Mouse (Mus musculus) megakaryocyte-erythroid progenitor cell, adult 5-6 weeks (primary cell): ENCODE data around the gene St6gal1. TPM values are rescaled to one million over a fixed set of nuclear protein-coding genes. Genes with fewer than 3 reads are reported as not detected.

Source experiments
- ATAC-seq: replicated peaks from 2 replicates; pipeline ENCODE4 v1.8.0; 2016; ENCODE audit warnings: mild to moderate bottlenecking, inconsistent platforms; ENCODE audit not compliant: severe bottlenecking, poor library complexity, low FRiP score, low TSS enrichment
- total RNA-seq, 2 experiments: library from RNA; stranded (forward) in 1 of 2; stranded (reverse) in 1 of 2; fragments of 200-1000, 215-1000 nt in 1 of 2; fragments of >200 nt in 1 of 2; fragmentation: Nextera tagmentation in 1 of 2; gene quantifications; 2 replicates each; pipeline ENCODE4 v1.2.3; 2014 to 2017

The St6gal1 gene
- total RNA-seq, 2 experiments from 2014 or later = 5.0 TPM; not detected in 1

DNA sequence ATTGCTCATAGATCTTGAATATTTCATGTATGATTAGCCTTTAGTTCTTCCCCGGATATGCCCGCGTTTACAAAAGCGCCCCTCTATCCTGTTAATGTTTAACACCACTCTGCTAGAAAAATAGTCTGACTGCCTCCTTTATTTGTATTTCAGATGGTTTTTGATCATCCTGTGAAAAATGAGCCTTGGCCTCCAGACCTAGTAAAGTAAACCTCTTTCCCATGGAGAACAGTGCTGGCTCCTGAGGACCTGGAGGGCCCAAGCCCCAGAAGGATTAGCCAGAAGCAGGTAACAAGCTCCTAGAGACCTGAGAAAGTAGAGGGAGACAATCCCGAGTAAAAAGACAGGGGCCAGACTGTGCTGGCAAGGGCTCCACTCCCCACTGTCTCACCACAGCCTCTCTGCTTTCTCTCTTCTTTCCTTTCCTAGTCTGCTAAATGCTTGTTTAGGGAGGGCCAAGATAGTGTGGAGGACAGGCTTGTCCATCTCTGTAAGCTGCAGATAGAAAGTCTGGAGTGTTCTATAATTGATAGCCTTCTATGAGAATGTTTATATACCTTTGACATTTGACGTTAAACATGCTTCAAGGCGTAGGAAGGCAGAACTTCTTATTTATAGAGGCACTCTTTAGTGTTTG, 93.0 kb downstream of the St6gal1 start:
- no peak for ATAC-seq

DNA sequence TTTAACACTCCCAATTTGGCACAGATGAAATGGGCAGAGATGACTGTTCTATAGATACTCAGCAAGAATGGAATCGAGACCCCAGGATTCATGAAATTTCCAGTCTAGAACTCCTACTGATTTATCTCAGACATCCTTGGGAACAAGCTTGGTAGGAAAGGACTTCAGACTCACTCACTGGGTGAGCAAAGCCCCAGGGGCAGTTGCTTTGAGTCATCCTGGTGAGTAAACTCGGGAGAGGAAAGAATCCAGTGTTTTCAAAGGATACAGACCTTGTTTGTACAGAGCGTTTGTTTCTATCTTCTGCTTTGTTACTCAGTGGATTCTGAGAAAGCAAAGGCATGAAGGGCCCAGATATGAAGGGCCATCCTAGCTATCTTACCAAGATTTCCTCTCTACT, 95.5 kb downstream of the St6gal1 start:
- ATAC-seq = no peak

DNA sequence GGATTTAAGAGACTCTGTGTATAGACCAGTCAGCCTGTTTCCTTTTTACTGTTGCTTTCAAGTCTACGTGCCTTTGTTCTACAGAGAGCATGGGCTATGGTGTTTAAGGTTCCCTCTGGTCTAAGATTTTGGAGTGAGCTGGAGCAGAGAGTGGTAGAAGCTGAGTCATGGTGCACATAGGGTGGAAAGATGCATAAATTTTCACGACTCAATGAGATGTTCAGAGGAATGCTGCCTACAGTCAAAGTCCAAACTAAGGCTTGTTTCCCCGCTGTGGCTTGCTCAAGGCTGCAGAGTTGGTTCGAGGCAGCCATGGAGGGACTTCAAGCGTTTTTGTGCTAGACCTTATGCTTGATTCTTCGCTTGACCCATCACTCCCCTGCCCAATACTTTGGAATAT, 96.0 kb downstream of the St6gal1 start:
- ATAC-seq = no peak

DNA sequence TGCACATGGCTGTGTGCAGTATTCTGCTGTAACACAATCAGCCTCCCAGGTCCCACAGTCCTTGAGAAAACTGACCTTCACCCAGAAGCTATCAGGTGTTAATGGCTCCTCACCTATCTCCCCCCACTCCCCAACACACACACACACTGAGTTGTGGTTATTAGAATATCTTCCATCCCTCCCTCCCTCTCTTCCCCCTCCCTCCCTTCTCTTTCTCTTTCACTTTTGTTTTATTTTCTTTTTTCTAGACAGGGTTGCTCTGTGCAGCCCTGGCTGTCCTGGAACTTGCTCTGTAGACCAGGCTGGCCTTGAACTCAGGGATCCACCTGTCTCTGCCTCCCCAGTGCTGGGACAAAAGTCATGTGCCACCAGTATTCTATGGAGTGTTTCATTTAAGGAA, 97.9 kb downstream of the St6gal1 start:
- no peak for ATAC-seq

- ATAC-seq = no peak
Observed at GRCm38 (mm10) chr16:23323915-23324314, 99.4 kb downstream of the St6gal1 start.

DNA sequence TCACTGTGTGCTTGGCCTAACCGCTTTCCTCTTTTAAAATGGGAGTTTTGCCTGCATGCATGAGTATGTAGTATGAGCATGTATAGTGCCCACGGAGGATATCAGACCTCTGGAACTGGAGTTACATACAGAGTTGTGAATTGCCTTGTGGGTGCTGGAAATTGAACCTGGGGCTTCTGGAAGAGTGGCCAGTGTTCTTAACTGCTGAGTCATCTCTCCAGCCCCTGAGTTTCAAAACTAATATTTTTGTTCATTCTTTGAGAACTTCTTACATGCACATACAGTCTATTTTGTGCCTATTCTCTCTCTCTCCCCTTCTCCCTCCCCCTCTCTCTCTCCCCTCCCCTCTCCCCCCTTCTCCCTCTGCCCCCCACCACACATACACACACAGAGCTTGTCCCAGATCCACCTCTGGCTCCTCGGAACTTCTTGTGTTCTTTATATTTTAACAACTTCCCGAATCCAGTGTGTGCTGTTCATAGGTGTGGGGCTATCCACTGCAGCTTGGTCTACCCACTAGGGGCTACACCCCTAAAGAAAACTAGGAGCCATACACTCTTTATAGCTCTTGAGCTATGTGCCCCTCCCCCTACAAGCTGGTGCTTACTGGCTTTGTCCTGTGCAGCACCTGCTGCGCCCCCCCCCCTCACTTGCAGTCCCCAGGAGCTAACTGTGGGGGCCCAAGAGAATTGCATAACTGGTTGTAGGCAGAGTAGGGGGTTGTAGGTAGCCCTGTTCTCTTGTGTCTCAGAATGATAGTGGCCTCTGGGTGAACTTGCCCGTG, 100.5 kb downstream of the St6gal1 start:
- ATAC-seq = no peak

- ATAC-seq = no peak
Observed at GRCm38 (mm10) chr16:23326664-23327063, 102.1 kb downstream of the St6gal1 start.

GRCm38 (mm10) chr16:23327266-23327665, 102.7 kb downstream of the St6gal1 start:
- ATAC-seq = no peak

DNA sequence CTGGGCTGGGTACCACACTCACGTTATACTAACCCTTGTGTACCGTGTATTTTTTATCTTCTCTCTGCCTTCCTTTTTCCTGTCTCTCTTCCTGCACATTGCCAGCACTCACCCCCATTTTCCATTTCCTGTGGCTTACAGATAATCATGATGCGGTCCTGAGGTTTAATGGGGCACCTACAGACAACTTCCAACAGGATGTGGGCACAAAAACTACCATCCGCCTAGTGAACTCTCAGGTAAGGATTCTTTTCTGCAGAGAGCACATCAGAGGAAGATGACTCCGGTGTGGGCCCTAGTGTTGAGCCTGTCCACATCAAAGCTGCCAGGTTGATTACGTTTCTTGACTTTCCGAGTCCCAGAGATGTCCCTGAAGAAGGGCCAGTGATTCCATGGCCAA, 103.7 kb downstream of the St6gal1 start:
- no peak for ATAC-seq

DNA sequence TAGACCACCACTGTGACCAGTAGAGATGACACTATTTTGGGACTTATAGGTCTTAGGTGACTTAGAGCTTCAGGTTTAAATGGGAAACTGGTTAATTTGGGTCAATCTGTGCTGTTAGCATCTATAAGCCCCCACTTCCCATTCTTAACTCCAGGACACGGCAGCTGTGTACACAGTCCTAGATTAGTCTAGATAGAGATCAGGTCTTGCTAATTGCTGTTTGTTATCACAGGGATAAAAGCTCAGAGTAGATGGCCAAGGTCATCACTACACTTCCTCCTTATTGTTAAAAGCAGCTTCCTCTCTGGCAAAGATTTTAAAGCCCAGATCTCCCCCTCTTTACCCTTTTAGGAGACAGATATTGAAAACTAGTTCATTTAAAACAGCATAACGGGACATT, 107.6 kb downstream of the St6gal1 start:
- ATAC-seq = no peak

DNA sequence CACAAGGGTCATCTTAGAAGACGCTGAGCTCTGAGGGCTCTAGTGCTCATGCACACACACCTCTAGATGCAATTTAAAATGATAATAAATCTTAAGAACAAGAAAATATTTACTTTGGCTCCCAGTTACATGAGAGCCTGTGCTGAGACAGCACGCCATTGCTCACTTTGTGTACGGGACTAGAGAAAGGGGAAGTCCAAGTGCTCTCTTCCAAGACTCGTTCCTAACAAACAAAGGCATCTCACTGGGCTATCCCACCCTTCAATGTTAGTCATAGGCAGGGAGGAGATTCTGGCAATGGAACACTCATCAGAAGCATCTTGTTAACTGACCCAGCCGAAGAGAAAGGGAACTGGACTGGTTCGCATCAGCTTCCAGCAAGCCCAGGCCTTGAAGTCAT, 108.1 kb downstream of the St6gal1 start:
- ATAC-seq = no peak

DNA sequence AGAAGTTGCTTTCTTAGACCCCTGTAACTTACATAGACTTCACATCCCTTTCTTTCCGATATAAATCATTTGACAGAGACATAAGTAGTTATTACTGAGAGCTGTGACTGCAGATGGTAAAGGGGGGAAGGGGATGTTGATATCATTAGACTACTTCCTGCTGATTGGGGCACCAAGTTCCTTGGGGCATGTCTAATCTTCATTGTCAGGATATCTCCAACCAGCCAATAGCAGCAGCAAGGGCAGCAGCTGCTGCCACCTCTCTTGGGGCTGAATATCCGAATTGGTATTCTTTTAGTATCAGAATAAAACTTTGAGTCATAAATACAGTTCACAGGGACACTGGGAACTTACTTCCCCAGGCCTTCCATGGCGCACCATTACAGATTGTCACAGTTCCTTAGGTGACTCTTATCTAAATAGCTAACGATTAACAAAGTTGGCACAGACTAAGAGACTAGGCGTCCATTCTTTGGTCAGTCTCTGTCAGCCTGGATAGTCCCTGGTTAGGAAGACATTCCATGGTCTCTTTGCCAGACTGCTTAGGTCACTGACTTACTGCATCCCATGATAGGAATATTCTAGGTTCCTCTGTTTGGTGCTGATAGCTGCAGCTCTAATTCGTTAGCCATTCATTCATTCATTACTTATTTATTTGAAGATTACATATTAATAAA, 109.5 kb downstream of the St6gal1 start:
- no peak for ATAC-seq

DNA sequence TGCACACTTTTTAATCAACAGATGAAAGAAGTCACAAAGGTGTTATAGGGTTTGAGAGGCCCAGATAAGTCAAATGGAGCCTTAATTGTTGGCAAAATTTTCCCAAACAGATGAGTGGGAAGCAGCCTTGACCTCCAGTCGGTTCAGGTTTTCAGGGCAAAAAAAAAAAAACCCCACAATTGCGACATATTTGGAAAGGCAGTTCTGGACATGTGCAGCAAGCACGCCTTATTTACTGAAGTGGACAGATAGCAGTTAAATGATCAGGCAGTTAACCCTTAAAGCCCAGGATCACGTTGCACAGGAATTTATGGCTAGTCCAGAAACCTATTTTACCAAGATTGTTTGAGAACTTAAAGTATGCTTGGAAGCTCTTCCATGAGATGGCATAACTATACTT, 112.8 kb downstream of the St6gal1 start:
- no peak for ATAC-seq

- no peak for ATAC-seq
Observed at GRCm38 (mm10) chr16:23341254-23341653, 116.7 kb downstream of the St6gal1 start.

GRCm38 (mm10) chr16:23350802-23351201, 126.3 kb downstream of the St6gal1 start:
- ATAC-seq = no peak

DNA sequence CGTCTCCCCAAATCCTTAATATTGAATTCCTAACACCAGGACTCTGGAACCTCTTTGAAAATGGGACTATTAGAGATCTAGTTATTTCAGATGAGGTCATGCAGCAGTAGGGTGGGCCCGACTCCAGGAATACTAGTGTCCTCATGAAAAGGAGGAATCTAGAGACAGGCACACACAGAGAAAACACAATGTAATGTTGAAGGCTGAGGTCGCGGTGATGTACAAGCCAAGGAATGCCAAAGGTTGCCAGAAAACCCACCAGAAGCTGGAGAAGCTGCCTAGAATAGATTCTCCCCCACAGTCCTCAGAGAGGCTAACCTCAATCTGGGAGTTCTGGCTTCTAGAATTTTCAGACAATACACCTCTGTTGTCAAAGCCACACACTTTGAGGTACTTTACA, 136.5 kb downstream of the St6gal1 start:
- no peak for ATAC-seq

DNA sequence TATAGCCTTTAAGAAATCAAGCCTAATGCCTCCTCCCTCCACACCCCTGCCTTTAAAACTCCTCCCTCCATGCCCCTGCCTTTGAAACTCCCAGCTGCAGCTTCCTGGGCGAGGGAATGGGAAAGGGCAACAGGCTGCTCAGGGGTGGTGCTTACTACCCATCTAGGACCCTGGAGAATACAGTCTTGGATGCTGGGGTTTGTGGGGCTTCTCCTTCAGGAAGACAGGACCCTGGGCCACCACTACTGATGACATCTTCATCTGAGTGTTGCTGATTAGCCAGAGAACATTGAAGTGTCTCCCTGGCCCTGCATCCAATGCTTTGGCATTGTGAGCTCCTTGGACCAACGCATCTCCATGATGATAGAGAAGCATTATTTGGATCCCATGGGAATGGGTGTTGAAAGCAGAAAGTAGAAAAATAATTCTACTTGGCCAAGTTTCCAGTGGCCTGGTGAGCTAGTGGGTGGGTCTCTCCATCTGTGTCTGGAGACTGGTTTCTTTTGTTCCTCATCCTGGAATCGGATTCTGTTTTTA, 137.0 kb downstream of the St6gal1 start:
- no peak for ATAC-seq

DNA sequence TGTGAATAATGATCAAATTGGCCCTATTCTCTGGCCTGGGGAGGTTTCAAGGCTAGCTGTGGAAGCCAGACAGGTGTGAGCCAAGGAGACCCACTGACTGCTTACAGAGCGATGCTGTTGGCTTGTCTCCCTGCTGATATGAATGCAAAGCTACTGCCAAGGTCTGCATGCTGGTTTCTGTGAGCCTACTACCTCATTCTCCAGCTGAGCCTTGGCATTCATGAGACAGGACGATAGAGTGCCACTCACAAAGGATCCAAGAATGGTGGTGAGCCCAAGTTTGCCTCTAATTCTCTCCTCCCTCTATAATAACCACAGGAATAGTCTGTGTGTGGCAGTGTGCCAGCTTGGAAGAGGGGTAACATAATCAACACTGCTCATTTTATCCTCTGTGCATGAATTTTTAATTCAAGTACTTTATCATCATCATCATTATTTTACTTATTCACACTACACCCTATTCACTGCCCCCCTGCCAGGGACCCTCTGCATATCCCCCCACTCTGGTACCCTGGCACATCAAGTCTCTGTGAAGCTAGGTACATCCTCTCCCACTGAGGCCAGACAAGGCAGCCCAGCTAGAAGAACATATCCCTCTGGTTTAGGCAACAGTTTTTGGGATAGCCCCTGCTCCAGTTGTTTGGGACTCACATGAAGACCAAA, 139.9 kb downstream of the St6gal1 start:
- no peak for ATAC-seq

- no peak for ATAC-seq
Observed at GRCm38 (mm10) chr16:23369124-23369523, 144.6 kb downstream of the St6gal1 start.

DNA sequence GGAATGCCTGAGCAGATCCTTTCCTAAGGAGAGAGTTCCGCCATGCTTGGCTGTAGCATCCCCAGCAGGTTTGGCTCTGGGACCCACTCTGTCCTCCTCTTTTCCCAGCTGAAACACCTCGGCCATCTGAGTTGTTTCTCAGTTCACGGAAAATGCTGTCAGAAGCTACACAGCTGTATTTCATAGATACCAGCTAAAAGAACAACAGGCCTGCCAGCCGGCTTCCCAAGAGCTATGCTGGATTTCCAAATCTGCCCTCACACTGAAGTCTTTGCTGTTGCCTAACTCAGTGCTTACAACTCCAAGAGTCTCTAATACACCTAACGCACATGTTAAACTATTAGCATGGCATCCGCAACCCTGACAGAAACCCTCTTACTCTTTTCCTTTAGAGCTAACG, 146.2 kb downstream of the St6gal1 start:
- no peak for ATAC-seq
